Mouse (Mus musculus) ES-Bruce4 (cell line): ENCODE measurements around the gene Adamts5. TPM values are rescaled to one million over a fixed set of nuclear protein-coding genes. Genes with fewer than 3 reads are reported as not detected.

Experiments
- H3K27ac ChIP-seq: 2 replicates; pipeline ENCODE4 v1.5.1; 2012; ENCODE audit warnings: low read length, inconsistent platforms; ENCODE audit not compliant: insufficient read depth
- H3K27me3 ChIP-seq: 2 replicates; pipeline ENCODE4 v1.6.1; 2012; ENCODE audit warnings: mild to moderate bottlenecking, low read length, inconsistent platforms; ENCODE audit not compliant: control insufficient read depth, poor library complexity, insufficient read depth, severe bottlenecking
- H3K36me3 ChIP-seq: 2 replicates; pipeline ENCODE4 v1.6.1; 2012; ENCODE audit warnings: inconsistent platforms, mild to moderate bottlenecking, low read length, moderate library complexity; ENCODE audit not compliant: control insufficient read depth, poor library complexity, insufficient read depth, severe bottlenecking
- H3K4me1 ChIP-seq: one replicate; pipeline ENCODE4 v1.8.1; 2011; ENCODE audit warnings: low read length; ENCODE audit not compliant: control insufficient read depth, insufficient read depth
- H3K4me3 ChIP-seq: 2 replicates; pipeline ENCODE4 v1.5.1; 2011; ENCODE audit warnings: low read depth, mild to moderate bottlenecking, low read length
- H3K9ac ChIP-seq: 2 replicates; pipeline ENCODE4 v1.6.1; 2012; ENCODE audit warnings: low read depth, mild to moderate bottlenecking, inconsistent platforms; ENCODE audit not compliant: poor library complexity, severe bottlenecking
- H3K9me3 ChIP-seq: replicated peaks from 2 replicates; pipeline ENCODE4 v1.6.1; 2012; ENCODE audit warnings: mild to moderate bottlenecking, low read length, inconsistent platforms; ENCODE audit not compliant: control insufficient read depth, poor library complexity, insufficient read depth, severe bottlenecking
- CTCF ChIP-seq: IDR thresholded peaks from one replicate; pipeline ENCODE4 v1.8.1; 2011; ENCODE audit warnings: low read depth, low read length
- EP300 ChIP-seq: IDR thresholded peaks from 2 replicates; pipeline ENCODE4 v1.6.1; 2011; ENCODE audit warnings: low read depth, low read length; ENCODE audit not compliant: insufficient read depth
- POLR2A ChIP-seq: IDR thresholded peaks from one replicate; pipeline ENCODE4 v1.8.1; 2011; ENCODE audit warnings: low read length; ENCODE audit not compliant: insufficient read depth
- polyA plus RNA-seq: library from polyadenylated mRNA; stranded (reverse); fragments of >200 nt; gene quantifications from 2 replicates; pipeline ENCODE4 v1.2.4, GENCODE M21; 2011; ENCODE audit warnings: low read depth; ENCODE audit not compliant: missing spikeins, insufficient read depth, insufficient read length

Adamts5 gene
- polyA plus RNA-seq, 1 experiment, result 0.73 TPM

DNA sequence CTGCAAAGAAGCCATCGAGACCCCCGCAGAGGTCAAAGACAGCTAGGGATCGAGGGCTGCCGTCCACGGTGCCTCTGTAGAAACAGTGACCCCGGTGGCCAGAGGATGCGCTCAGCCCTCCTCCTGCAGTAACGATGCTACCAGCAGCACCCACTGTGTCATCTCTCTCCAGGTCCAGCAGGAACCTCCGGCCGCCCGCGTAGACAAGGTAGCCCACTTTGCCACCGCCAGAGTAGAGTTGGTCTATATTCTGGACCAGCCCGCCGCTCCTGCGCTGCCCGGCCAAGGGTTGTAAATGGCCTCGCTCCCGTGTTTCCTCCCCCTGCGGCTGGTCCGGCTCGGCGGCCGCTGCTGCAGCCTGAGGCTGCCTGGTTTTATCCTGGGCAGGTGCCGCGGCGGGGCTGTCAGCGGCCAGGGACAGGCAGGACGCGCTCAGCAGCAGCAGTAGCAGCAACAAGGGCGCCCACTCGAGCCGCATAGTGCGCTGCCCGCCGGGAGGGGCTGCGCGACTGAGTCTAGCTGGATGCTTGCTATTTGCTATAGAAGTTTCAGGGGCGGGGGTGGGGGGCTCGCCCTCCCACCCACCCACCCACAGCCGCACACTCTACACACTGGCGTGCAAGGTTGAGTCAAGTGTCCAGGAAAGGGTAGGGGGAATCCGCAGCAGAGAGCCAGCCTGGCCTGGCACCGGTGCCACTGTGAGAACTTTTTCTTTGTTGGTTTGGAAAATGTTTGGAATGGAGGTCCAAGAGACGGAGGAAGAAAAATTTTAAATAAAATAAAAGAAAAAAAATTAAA, 1.6 kb downstream of the Adamts5 start:
- no peak overlapping the region for H3K27ac ChIP-seq
- no peaks in the 10 kb centered on the region for H3K4me1 ChIP-seq
- H3K9me3 ChIP-seq, result no peaks in the 10 kb centered on the region
- no peak overlapping the region for H3K9ac ChIP-seq
- H3K4me3 ChIP-seq, result peak overlapping the region; percentile 61
- H3K36me3 ChIP-seq, result no peaks in the 10 kb centered on the region
- 0 out of 2 replicates have a peak, but pooled peaks cover 3% of the 10 kb centered on the region for H3K27me3 ChIP-seq
- no peak for TF ChIP-seq CTCF
- TF ChIP-seq EP300, result no peak
- no peak for TF ChIP-seq POLR2A

DNA sequence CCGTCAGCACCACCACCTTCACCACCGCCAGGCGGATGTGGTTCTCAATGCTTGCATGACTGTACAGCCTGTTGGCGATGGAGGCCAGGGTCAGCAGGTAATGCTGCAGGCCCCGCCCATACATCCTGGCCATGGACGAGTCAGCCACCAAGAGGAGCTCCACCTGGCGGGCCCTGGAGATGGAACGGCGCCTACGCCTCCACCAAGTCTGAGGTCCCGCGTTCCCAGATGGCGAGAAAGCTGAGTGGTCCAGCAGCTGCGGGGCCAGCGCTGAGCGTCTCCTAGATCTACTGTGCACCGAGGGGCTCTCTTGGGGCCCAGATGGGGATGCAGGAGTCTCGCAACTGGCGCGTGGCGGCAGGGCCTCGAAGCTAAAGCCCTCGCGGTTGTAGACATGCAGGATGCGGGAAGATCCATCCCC, 2.3 kb downstream of the Adamts5 start:
- TF ChIP-seq EP300 (no peak), CTCF (peak; percentile 16), POLR2A (no peak)
- H3K9me3 ChIP-seq, result no peaks in the 10 kb centered on the region
- H3K36me3 ChIP-seq, result no peaks in the 10 kb centered on the region
- H3K4me1 ChIP-seq, result no peaks in the 10 kb centered on the region
- no peak overlapping the region for H3K9ac ChIP-seq
- H3K27me3 ChIP-seq, result 0 out of 2 replicates have a peak, but pooled peaks cover 3% of the 10 kb centered on the region
- H3K27ac ChIP-seq, result no peak overlapping the region
- H3K4me3 ChIP-seq, result peak overlapping the region; percentile 61

DNA sequence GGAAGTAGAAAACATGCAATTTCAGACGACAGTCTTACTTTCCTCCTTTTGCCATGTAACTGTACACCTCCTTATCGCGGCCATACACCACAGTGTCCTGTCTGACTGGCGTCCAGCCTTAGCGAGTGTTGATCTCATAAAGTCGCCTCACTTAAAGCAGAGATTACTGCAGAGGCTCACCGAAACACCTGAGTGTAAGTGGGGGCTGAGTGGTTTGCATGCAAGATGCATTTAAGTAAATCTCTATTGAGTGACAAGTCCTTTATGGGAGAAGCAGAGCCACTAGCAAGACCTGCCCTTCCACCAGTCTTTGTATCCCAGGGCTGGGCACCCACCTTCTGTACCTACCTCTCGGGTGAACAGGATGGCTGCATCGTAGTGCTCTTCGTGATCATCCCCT, 2.8 kb downstream of the Adamts5 start:
- Histone ChIP-seq H3K4me3 (no peak overlapping the region), H3K4me1 (no peaks in the 10 kb centered on the region)

DNA sequence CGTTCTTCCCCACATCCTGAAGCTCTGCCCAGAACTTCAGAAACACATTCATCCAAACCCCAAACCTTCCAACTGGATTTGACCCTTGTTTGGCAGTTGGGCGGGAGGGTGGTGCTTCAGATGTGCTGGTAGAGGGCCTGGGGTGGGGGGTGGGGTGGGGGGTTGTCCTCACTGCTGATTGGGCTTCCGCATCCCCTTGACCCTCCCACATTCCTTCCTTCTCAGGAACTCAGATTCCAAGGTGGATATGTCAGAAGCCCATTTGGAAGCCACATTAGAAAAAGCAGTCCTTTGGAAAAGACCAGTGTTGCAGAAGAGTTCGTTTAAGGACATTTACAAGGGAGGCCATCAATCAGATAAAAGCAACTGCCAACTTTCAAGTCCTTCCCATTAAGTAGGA, 3.2 kb downstream of the Adamts5 start:
- Histone ChIP-seq H3K27ac (no peak overlapping the region), H3K27me3 (0 out of 2 replicates have a peak, but pooled peaks cover 3% of the 10 kb centered on the region), H3K4me3 (no peak overlapping the region), H3K4me1 (no peaks in the 10 kb centered on the region), H3K36me3 (no peaks in the 10 kb centered on the region), H3K9me3 (no peaks in the 10 kb centered on the region), H3K9ac (no peak overlapping the region)
- TF ChIP-seq EP300 (no peak), CTCF (no peak), POLR2A (no peak)

More for the DNA sequence above, 2.8 kb downstream of the Adamts5 start:
- H3K9me3 ChIP-seq, result no peaks in the 10 kb centered on the region
- no peak overlapping the region for H3K9ac ChIP-seq
- no peaks in the 10 kb centered on the region for H3K36me3 ChIP-seq
- H3K27ac ChIP-seq, result no peak overlapping the region
- H3K27me3 ChIP-seq, result 0 out of 2 replicates have a peak, but pooled peaks cover 3% of the 10 kb centered on the region
- TF ChIP-seq CTCF (no peak), POLR2A (no peak), EP300 (no peak)

DNA sequence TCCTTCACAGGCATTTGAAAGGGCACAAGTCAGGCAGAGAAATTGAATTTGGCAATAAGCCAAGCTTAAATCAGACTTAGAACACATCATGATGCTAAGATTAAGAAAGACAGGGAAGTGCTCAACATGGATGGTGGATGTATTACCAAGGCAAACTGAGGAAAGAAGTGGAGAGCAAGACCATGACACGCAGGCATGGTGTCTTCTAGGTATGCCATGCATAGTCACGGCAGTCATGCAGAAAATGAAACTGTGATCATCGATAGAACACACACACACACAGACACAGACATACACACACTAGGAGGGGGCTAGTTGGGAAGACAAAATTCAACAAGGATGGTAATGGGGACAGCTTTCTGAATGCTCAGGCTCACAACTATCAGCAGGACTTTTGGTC, 3.8 kb downstream of the Adamts5 start:
- Histone ChIP-seq H3K4me1 (no peaks in the 10 kb centered on the region), H3K9me3 (no peaks in the 10 kb centered on the region), H3K27me3 (0 out of 2 replicates have a peak, but pooled peaks cover 3% of the 10 kb centered on the region), H3K4me3 (no peak overlapping the region), H3K9ac (no peak overlapping the region), H3K36me3 (no peaks in the 10 kb centered on the region), H3K27ac (no peak overlapping the region)
- TF ChIP-seq EP300, result no peak

DNA sequence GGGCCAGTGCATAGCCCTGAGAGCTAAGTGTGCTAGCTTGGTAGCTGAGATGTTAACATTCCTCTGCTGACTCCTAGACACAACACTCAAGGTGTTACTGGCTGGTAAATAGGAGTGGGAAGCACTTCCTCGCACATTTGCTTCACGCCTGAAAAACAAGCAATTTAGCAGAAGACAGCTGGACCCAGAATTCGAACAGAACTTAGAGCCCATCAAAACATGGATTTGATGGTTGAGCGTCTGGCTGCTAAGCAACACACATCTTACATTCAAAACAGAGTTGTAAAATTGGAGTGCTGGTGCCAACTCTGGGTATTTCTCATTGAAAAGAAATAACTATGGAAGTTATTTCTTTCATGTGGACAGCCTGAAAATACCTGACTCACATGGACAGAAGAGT, 5.7 kb downstream of the Adamts5 start:
- Histone ChIP-seq H3K4me3 (no peak overlapping the region), H3K9ac (no peak overlapping the region)
- TF ChIP-seq CTCF (no peak), EP300 (no peak), POLR2A (no peak)

More for the DNA sequence above, 5.7 kb downstream of the Adamts5 start:
- Histone ChIP-seq H3K9me3 (no peaks in the 10 kb centered on the region), H3K27ac (no peak overlapping the region), H3K4me1 (no peaks in the 10 kb centered on the region), H3K36me3 (no peaks in the 10 kb centered on the region), H3K27me3 (0 out of 2 replicates have a peak, but pooled peaks cover 3% of the 10 kb centered on the region)
